20 mouse cellular contexts compared by ENCODE assay signal in the genomic region with DNA sequence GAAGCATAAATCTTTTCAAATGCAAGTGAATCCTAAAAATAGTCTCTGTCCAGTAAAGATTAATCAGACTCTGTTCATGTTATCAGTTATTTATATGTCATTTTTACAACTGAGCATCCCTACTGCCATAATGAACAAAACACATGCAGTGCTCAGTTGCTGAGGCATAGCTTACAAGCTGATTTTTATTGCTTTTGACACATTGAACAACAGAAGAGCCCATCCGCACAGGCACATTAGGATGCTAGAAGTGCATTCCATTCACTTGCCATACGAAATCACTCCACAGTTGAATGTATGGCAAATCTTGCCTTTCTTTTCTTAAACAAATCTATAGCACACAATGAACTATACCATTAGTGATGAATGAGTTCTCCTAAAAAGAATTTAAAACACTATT.
DNase-seq lines count a peak whose midpoint lies in the region; ATAC-seq and TF ChIP-seq lines count a peak whose summit lies in the region.
"Had no signal": no experiment of that assay in that cellular context is flagged by ENCODE, and none has a peak within 500 bp of the region (broad histone marks: within the 10 kb centered on the region; RNA-seq: fewer than 3 reads in every experiment).

No protein-coding gene starts in this region.

- H3K4me1 ChIP-seq in cerebellum, adult 2 months (ENCODE audit: control insufficient read depth, insufficient read depth, low read length) = no peaks in the 10 kb centered on the region
- no peaks in the 10 kb centered on the region for H3K4me1 ChIP-seq in kidney, postnatal 0 days (replicated peaks; ENCODE audit: insufficient read depth, low read length)
- no peaks in the 10 kb centered on the region for H3K4me1 ChIP-seq in kidney, embryonic 16.5 days (ENCODE audit: insufficient read depth, low read length)
- no peaks in the 10 kb centered on the region for H3K4me1 ChIP-seq in midbrain, embryonic 14.5 days (ENCODE audit: control insufficient read depth, insufficient read depth, low read length)
- H3K4me1 ChIP-seq: embryonic facial prominence, embryonic 13.5 days; forebrain, embryonic 13.5 days; hindbrain, embryonic 10.5 days had no signal

- H3K9me3 ChIP-seq in kidney, postnatal 0 days (replicated peaks; ENCODE audit: low read length) = no peaks in the 10 kb centered on the region
- no peaks in the 10 kb centered on the region for H3K9me3 ChIP-seq in kidney, embryonic 16.5 days (ENCODE audit: low read length)
- H3K9me3 ChIP-seq in midbrain, embryonic 14.5 days (ENCODE audit: control insufficient read depth, low read length) = no peaks in the 10 kb centered on the region
- H3K9me3 ChIP-seq: embryonic facial prominence, embryonic 13.5 days; forebrain, embryonic 13.5 days; hindbrain, embryonic 10.5 days had no signal

- ATAC-seq in kidney, postnatal 0 days (replicated peaks; ENCODE audit: low FRiP score, low read depth) = no peak
- ATAC-seq in kidney, embryonic 16.5 days (ENCODE audit: low FRiP score, low TSS enrichment) = no peak
- ATAC-seq in midbrain, embryonic 14.5 days (ENCODE audit: low FRiP score, low TSS enrichment) = no peak
- ATAC-seq: forebrain, embryonic 13.5 days; inflammation-experienced regulatory T-cells, adult 6 months had no signal

- no peaks in the 10 kb centered on the region for H3K36me3 ChIP-seq in kidney, postnatal 0 days (ENCODE audit: insufficient read depth, low read length)
- H3K36me3 ChIP-seq in kidney, embryonic 16.5 days (ENCODE audit: insufficient read depth, low read length) = no peaks in the 10 kb centered on the region
- H3K36me3 ChIP-seq in midbrain, embryonic 14.5 days (ENCODE audit: control insufficient read depth, insufficient read depth, low read length) = no peaks in the 10 kb centered on the region
- H3K36me3 ChIP-seq: embryonic facial prominence, embryonic 13.5 days; hindbrain, embryonic 10.5 days had no signal

- WGBS in cerebellum, adult 2 months = 27% methylated on average over 2 of the region's 2 CpGs
- 59% methylated on average over 2 of the region's 2 CpGs for WGBS in kidney, postnatal 0 days
- WGBS in kidney, embryonic 16.5 days = 54% methylated on average over 2 of the region's 2 CpGs
- 23% methylated on average over 2 of the region's 2 CpGs for WGBS in midbrain, embryonic 14.5 days

- TF ChIP-seq POLR2A in cerebellum, adult 2 months (IDR thresholded peaks at IDR 0.05; ENCODE audit: borderline replicate concordance, insufficient read depth, low read length) = no peak

- H3K27ac ChIP-seq in cerebellum, adult 2 months (ENCODE audit: insufficient read depth, low read length) = no peak overlapping the region
- no peak overlapping the region for H3K27ac ChIP-seq in kidney, postnatal 0 days
- no peak overlapping the region for H3K27ac ChIP-seq in kidney, embryonic 16.5 days (ENCODE audit: low read length)
- H3K27ac ChIP-seq in midbrain, embryonic 14.5 days (replicated peaks; ENCODE audit: low read depth, low read length) = no peak overlapping the region
- H3K27ac ChIP-seq: embryonic facial prominence, embryonic 13.5 days; forebrain, embryonic 13.5 days; hindbrain, embryonic 10.5 days had no signal

- no peak overlapping the region for H3K9ac ChIP-seq in kidney, postnatal 0 days (ENCODE audit: low read depth, low read length)
- no peak overlapping the region for H3K9ac ChIP-seq in kidney, embryonic 16.5 days (replicated peaks; ENCODE audit: low read length)
- H3K9ac ChIP-seq in midbrain, embryonic 14.5 days (replicated peaks; ENCODE audit: low read length) = no peak overlapping the region
- H3K9ac ChIP-seq: embryonic facial prominence, embryonic 13.5 days; forebrain, embryonic 13.5 days had no signal

- DNase-seq in cerebellum, postnatal 10 days = peak; percentile 12 to 15
- DNase-seq in cerebellum, adult 2 months = no peak
- DNase-seq in kidney, postnatal 0 days (ENCODE audit: low spot score) = peak; percentile 7
- DNase-seq in midbrain, embryonic 14.5 days = peak; percentile 59
- DNase-seq in retina, embryonic 14.5 days (ENCODE audit: low spot score) = peak; percentile 88
- DNase-seq in T-cell, adult 2 months (ENCODE audit: low spot score) = no peak
- no peak for DNase-seq in lung, postnatal 4 days
- DNase-seq: adrenal gland, postnatal 10 days; cerebellum, adult 9-11 months; gastrocnemius, postnatal 10 days; kidney, adult 18-20 months; kidney, postnatal 10 days; thymus, adult 18-20 months; thymus, postnatal 36 days had no signal

- no peak overlapping the region for H3K4me2 ChIP-seq in kidney, postnatal 0 days (ENCODE audit: low read length)
- H3K4me2 ChIP-seq in kidney, embryonic 16.5 days (replicated peaks; ENCODE audit: low read depth, low read length) = no peak overlapping the region
- H3K4me2 ChIP-seq in midbrain, embryonic 14.5 days (ENCODE audit: low read length) = no peak overlapping the region
- H3K4me2 ChIP-seq: embryonic facial prominence, embryonic 13.5 days; forebrain, embryonic 13.5 days; heart, embryonic 11.5 days had no signal

- H3K4me3 ChIP-seq in cerebellum, adult 2 months (replicated peaks; ENCODE audit: insufficient read depth, low read depth, low read length) = no peak overlapping the region
- H3K4me3 ChIP-seq in kidney, postnatal 0 days (replicated peaks; ENCODE audit: low read depth, low read length) = no peak overlapping the region
- no peak overlapping the region for H3K4me3 ChIP-seq in kidney, embryonic 16.5 days (ENCODE audit: low read length)
- H3K4me3 ChIP-seq in midbrain, embryonic 14.5 days (replicated peaks; ENCODE audit: low read depth, low read length) = no peak overlapping the region
- H3K4me3 ChIP-seq: embryonic facial prominence, embryonic 13.5 days; forebrain, embryonic 13.5 days; hindbrain, embryonic 10.5 days had no signal

- TF ChIP-seq CTCF in cerebellum, adult 2 months (IDR thresholded peaks at IDR 0.05; ENCODE audit: borderline replicate concordance, insufficient read depth, low read depth, low read length) = no peak
- no peak for TF ChIP-seq CTCF in kidney, postnatal 0 days (IDR thresholded peaks at IDR 0.05; ENCODE audit: low read depth)

- H3K27me3 ChIP-seq in cerebellum, adult 2 months (ENCODE audit: control insufficient read depth, insufficient read depth, low read length) = no peaks in the 10 kb centered on the region
- H3K27me3 ChIP-seq in kidney, postnatal 0 days (ENCODE audit: insufficient read depth, low read length) = no peaks in the 10 kb centered on the region
- H3K27me3 ChIP-seq in kidney, embryonic 16.5 days (ENCODE audit: insufficient read depth, low read length) = no peaks in the 10 kb centered on the region
- no peaks in the 10 kb centered on the region for H3K27me3 ChIP-seq in midbrain, embryonic 14.5 days (ENCODE audit: control insufficient read depth, insufficient read depth, low read length)
- H3K27me3 ChIP-seq: embryonic facial prominence, embryonic 13.5 days; forebrain, embryonic 13.5 days had no signal

Comparison
In these comparisons a context has a peak if more than half of its experiments do, and no peak if none do; other contexts are left out.
1. DNase-seq: peak in cerebellum, postnatal 10 days (2 of 2), kidney, postnatal 0 days (single experiment), midbrain, embryonic 14.5 days (single experiment) and retina, embryonic 14.5 days (single experiment); none in cerebellum, adult 2 months (0 of 2), T-cell, adult 2 months (single experiment) and lung, postnatal 4 days (0 of 2).